7 mouse cellular contexts compared by ENCODE assay signal in genomic region chr5:24329212-24329964, GRCm38 (mm10). TPM values are rescaled to one million over a fixed set of nuclear protein-coding genes. Genes with fewer than 3 reads are reported as not detected.
A peak's percentile ranks its signal among the peaks of the same experiment; 100 is the strongest.
DNase-seq lines count a peak whose midpoint lies in the region; ATAC-seq lines count a peak whose summit lies in the region.

No protein-coding gene starts in this region.

- H3K4me2 ChIP-seq in intestine, embryonic 15.5 days (replicated peaks), result peak overlapping the region; percentile 72
- H3K4me2 ChIP-seq in liver, embryonic 16.5 days (ENCODE audit: low read depth, low read length), result peak overlapping the region; percentile 8; the same call in 1 of the 2 replicates
- peak overlapping the region; percentile 56 for H3K4me2 ChIP-seq in neural tube, embryonic 15.5 days

- 0 out of 2 replicates have a peak, but pooled peaks cover 2% of the 10 kb centered on the region for H3K27me3 ChIP-seq in intestine, embryonic 15.5 days (replicated peaks)
- H3K27me3 ChIP-seq in liver, embryonic 16.5 days (ENCODE audit: control insufficient read depth, insufficient read depth, low read depth, low read length), result peaks cover 3% of the 10 kb centered on the region; the same call in 1 of the 2 replicates
- no peaks in the 10 kb centered on the region for H3K27me3 ChIP-seq in neural tube, embryonic 15.5 days (replicated peaks)

- H3K9me3 ChIP-seq in intestine, embryonic 15.5 days, result no peaks in the 10 kb centered on the region
- H3K9me3 ChIP-seq in liver, embryonic 16.5 days (replicated peaks; ENCODE audit: control insufficient read depth, low read length), result no peaks in the 10 kb centered on the region
- no peaks in the 10 kb centered on the region for H3K9me3 ChIP-seq in neural tube, embryonic 15.5 days (replicated peaks)

- DNase-seq in adrenal gland, postnatal 14 days, result peak; percentile 90
- peak; percentile 71 for DNase-seq in embryo, embryonic 10 days (ENCODE audit: low spot score)
- no peak for DNase-seq in layer of hippocampus, postnatal 14 days (ENCODE audit: low spot score in 2 of 2)

- no peaks in the 10 kb centered on the region for H3K36me3 ChIP-seq in intestine, embryonic 15.5 days
- H3K36me3 ChIP-seq in liver, embryonic 16.5 days (ENCODE audit: control insufficient read depth, insufficient read depth), result no peaks in the 10 kb centered on the region
- peaks cover 41% of the 10 kb centered on the region for H3K36me3 ChIP-seq in neural tube, embryonic 15.5 days

- peak overlapping the region; percentile 76 for H3K27ac ChIP-seq in intestine, embryonic 15.5 days
- no peak overlapping the region for H3K27ac ChIP-seq in liver, embryonic 16.5 days (ENCODE audit: low read length)
- peak overlapping the region; percentile 80 for H3K27ac ChIP-seq in neural tube, embryonic 15.5 days (replicated peaks)

- peak overlapping the region; percentile 51 for H3K9ac ChIP-seq in intestine, embryonic 15.5 days
- H3K9ac ChIP-seq in liver, embryonic 16.5 days (ENCODE audit: low read depth, low read length), result no peak overlapping the region
- H3K9ac ChIP-seq in neural tube, embryonic 15.5 days (replicated peaks), result peak overlapping the region; percentile 31

- H3K4me1 ChIP-seq in intestine, embryonic 15.5 days (replicated peaks), result peaks cover 20% of the 10 kb centered on the region
- H3K4me1 ChIP-seq in liver, embryonic 16.5 days (ENCODE audit: control insufficient read depth, low read depth, low read length), result no peaks in the 10 kb centered on the region; the same call in 1 of the 2 replicates
- H3K4me1 ChIP-seq in neural tube, embryonic 15.5 days, result peaks cover 32% of the 10 kb centered on the region

- H3K4me3 ChIP-seq in intestine, embryonic 15.5 days (replicated peaks), result peak overlapping the region; percentile 29
- H3K4me3 ChIP-seq in liver, embryonic 16.5 days (ENCODE audit: low read depth, low read length), result no peak overlapping the region
- H3K4me3 ChIP-seq in neural tube, embryonic 15.5 days (replicated peaks), result peak overlapping the region; percentile 20

- ATAC-seq in granulocyte monocyte progenitor cell, adult 5-6 weeks (replicated peaks; ENCODE audit: poor library complexity, severe bottlenecking), result peak; percentile 65
- peak; percentile 93 for ATAC-seq in intestine, embryonic 15.5 days
- no peak for ATAC-seq in liver, embryonic 16.5 days (ENCODE audit: low read depth)
- ATAC-seq in neural tube, embryonic 15.5 days (ENCODE audit: low FRiP score), result peak; percentile 83

- 5% methylated on average over 25 of the region's 27 CpGs for WGBS in intestine, embryonic 15.5 days
- 4% methylated on average over 27 of the region's 27 CpGs for WGBS in liver, embryonic 16.5 days (ENCODE audit: insufficient replicate concordance)
- 4% methylated on average over 26 of the region's 27 CpGs for whole genome bisulfite sequencing in neural tube, embryonic 15.5 days

RNA-seq across cellular contexts. Expression of gene Kcnh2, which starts 22.0 kb away (rescaled TPM):
- 10.7 and 11.1 TPM in 2 replicates for total RNA-seq in adrenal gland, postnatal 14 days (2021)
- total RNA-seq in granulocyte monocyte progenitor cell, adult 5-6 weeks (2014; fragmentation: Nextera tagmentation), result not detected in 2 replicates
- total RNA-seq in granulocyte monocyte progenitor cell, adult 5-6 weeks (2017), result not detected in 2 replicates
- polyA plus RNA-seq in intestine, embryonic 15.5 days (2015; fragmentation: Nextera tagmentation; extraction: Ambion mirVana), result 6.7 and 7.6 TPM in 2 replicates
- 0.20 and 0.27 TPM in 2 replicates for polyA plus RNA-seq in liver, embryonic 16.5 days (2015; fragmentation: Nextera tagmentation; extraction: Ambion mirVana)
- 12.7 and 18.2 TPM in 2 replicates for polyA plus RNA-seq in neural tube, embryonic 15.5 days (2015; fragmentation: Nextera tagmentation; extraction: Ambion mirVana)
- 10 to 100 TPM; 17.9 to 19.2 TPM for total RNA-seq in layer of hippocampus, postnatal 14 days (2021)

RNA-seq across cellular contexts. Expression of gene Nos3, which starts 35.2 kb away (rescaled TPM):
- 16.8 and 18.3 TPM in 2 replicates for total RNA-seq in adrenal gland, postnatal 14 days (2021)
- 0.56 TPM in 1 of 2 replicates, not detected in the other for total RNA-seq in granulocyte monocyte progenitor cell, adult 5-6 weeks (2014; fragmentation: Nextera tagmentation)
- not detected in 2 replicates for total RNA-seq in granulocyte monocyte progenitor cell, adult 5-6 weeks (2017)
- polyA plus RNA-seq in intestine, embryonic 15.5 days (2015; fragmentation: Nextera tagmentation; extraction: Ambion mirVana), result 7.4 and 7.9 TPM in 2 replicates
- 2.0 and 2.2 TPM in 2 replicates for polyA plus RNA-seq in liver, embryonic 16.5 days (2015; fragmentation: Nextera tagmentation; extraction: Ambion mirVana)
- polyA plus RNA-seq in neural tube, embryonic 15.5 days (2015; fragmentation: Nextera tagmentation; extraction: Ambion mirVana), result 9.3 and 10.6 TPM in 2 replicates
- 1 to 10 TPM; 9.4 to 10.0 TPM for total RNA-seq in layer of hippocampus, postnatal 14 days (2021)

Comparison
In these comparisons a context has a peak if more than half of its experiments do, and no peak if none do; other contexts are left out.
1. DNase-seq: peak in adrenal gland, postnatal 14 days (single experiment) and embryo, embryonic 10 days (single experiment); none in layer of hippocampus, postnatal 14 days (0 of 2).
2. H3K4me2 ChIP-seq: peak in every context shown above with its lines; median percentile 72 in intestine, embryonic 15.5 days; 56 in neural tube, embryonic 15.5 days; 8 in liver, embryonic 16.5 days.
3. RNA of gene Kcnh2, which starts 22.0 kb away (total RNA-seq): 17.9 to 19.2 TPM in layer of hippocampus, postnatal 14 days and 10.7 to 11.1 TPM in adrenal gland, postnatal 14 days; not detected in granulocyte monocyte progenitor cell, adult 5-6 weeks; every median in the first group is over 10 times any median in the second.
4. RNA of gene Nos3, which starts 35.2 kb away (total RNA-seq): 16.8 to 18.3 TPM in adrenal gland, postnatal 14 days and 9.4 to 10.0 TPM in layer of hippocampus, postnatal 14 days; 0.56 TPM in granulocyte monocyte progenitor cell, adult 5-6 weeks; every median in the first group is over 4 times any median in the second.